Comparison of ENCODE assay signal across 19 mouse cellular contexts in the genomic region with DNA sequence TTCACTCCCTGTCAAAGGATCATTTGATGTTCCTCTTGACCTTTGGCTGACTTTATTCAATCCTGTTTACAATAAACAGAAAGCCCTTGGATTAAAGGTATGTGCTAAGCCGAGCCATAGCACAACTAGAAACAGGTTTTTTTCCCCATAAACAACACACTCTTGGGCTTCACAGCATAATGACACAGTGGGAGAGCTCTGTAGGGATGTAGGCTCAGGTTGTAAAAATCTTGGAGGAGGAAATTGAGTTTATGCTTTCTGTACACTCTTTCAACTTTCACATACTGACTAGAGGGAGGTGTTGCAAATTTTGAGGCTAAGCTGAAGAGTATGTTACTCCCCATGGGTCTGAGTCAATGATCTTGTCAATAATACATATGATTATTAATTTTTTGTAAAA.
"Had no signal": no experiment of that assay in that cellular context is flagged by ENCODE, and none has a peak within 500 bp of the region (broad histone marks: within the 10 kb centered on the region; RNA-seq: fewer than 3 reads in every experiment).

No protein-coding gene starts in this region.

- H3K4me2 ChIP-seq: lung, embryonic 14.5 days; midbrain, embryonic 12.5 days; neural tube, embryonic 13.5 days; neural tube, embryonic 15.5 days had no signal

- DNase-seq: lung, adult 18-20 months; lung, embryonic 14.5 days; lung, postnatal 10 days; lung, postnatal 4 days; midbrain, embryonic 14.5 days; retina, postnatal 1 day; right cerebral cortex, adult 18-20 months; right cerebral cortex, postnatal 25 days; right cerebral cortex, postnatal 4 days; spleen, adult 18-20 months; thymus, adult 18-20 months; thymus, postnatal 14 days; thymus, postnatal 36 days had no signal

- H3K27me3 ChIP-seq: midbrain, embryonic 12.5 days; neural tube, embryonic 13.5 days; neural tube, embryonic 15.5 days had no signal

- ATAC-seq: midbrain, embryonic 16.5 days had no signal

- H3K4me1 ChIP-seq: midbrain, embryonic 10.5 days; midbrain, embryonic 12.5 days; neural tube, embryonic 13.5 days; neural tube, embryonic 15.5 days had no signal

- H3K9ac ChIP-seq: lung, embryonic 14.5 days; midbrain, embryonic 12.5 days; neural tube, embryonic 13.5 days; neural tube, embryonic 15.5 days had no signal

- H3K9me3 ChIP-seq: midbrain, embryonic 10.5 days; midbrain, embryonic 12.5 days; neural tube, embryonic 13.5 days; neural tube, embryonic 15.5 days had no signal

- H3K27ac ChIP-seq: midbrain, embryonic 10.5 days; midbrain, embryonic 12.5 days; neural tube, embryonic 13.5 days; neural tube, embryonic 15.5 days had no signal

- H3K4me3 ChIP-seq: midbrain, embryonic 10.5 days; midbrain, embryonic 12.5 days; myocyte; neural tube, embryonic 13.5 days; neural tube, embryonic 15.5 days had no signal

- H3K36me3 ChIP-seq: midbrain, embryonic 10.5 days; midbrain, embryonic 12.5 days; neural tube, embryonic 13.5 days; neural tube, embryonic 15.5 days had no signal
